Mouse (Mus musculus) erythroblast, adult 5-6 weeks (primary cell): Measurements from ENCODE around the gene Adssl1. TPM values are rescaled to one million over a fixed set of nuclear protein-coding genes. Genes with fewer than 3 reads are reported as not detected.
A peak's percentile ranks its signal among the peaks of the same experiment; 100 is the strongest.

Experiments used
- ATAC-seq: replicated peaks from 2 replicates; pipeline ENCODE4 v1.8.0; 2016; ENCODE audit warnings: moderate number of reproducible peaks, mild to moderate bottlenecking, moderate TSS enrichment, inconsistent platforms; ENCODE audit not compliant: poor library complexity, low FRiP score, severe bottlenecking
- total RNA-seq, 2 experiments: library from RNA; stranded (forward) in 1 of 2; stranded (reverse) in 1 of 2; fragments of 150-400 nt in 1 of 2; fragments of 200-764, 138-1000 nt in 1 of 2; gene quantifications; 2 replicates each; pipeline versions ENCODE4 v1.2.3 to v1.2.4; 2015 to 2017; ENCODE audit warnings: low replicate concordance in 2 of 2

Gene Adssl1
- total RNA-seq, 2 experiments from 2014 or later = 24.4 to 32.3 TPM

DNA sequence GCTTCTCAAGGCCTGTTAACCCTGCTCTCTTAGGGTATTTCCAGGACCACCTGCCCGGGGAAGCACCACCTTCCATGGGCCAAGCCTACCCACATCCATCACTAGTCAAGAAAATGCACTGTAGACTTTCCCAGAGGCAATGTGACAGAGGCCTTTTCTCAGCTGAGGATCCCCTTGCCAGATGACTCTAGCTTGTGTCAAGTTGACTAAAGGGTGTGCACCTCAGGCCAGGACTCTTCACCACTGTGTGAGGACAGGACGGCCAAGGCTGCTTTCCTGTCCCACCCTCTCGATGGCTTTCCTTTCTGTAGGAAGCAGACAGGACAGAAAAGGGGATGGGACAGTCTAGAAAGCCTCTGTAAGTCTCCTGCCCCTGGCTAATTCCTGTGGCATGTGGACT, 28.1 kb upstream of the Adssl1 start:
- no peak for ATAC-seq

DNA sequence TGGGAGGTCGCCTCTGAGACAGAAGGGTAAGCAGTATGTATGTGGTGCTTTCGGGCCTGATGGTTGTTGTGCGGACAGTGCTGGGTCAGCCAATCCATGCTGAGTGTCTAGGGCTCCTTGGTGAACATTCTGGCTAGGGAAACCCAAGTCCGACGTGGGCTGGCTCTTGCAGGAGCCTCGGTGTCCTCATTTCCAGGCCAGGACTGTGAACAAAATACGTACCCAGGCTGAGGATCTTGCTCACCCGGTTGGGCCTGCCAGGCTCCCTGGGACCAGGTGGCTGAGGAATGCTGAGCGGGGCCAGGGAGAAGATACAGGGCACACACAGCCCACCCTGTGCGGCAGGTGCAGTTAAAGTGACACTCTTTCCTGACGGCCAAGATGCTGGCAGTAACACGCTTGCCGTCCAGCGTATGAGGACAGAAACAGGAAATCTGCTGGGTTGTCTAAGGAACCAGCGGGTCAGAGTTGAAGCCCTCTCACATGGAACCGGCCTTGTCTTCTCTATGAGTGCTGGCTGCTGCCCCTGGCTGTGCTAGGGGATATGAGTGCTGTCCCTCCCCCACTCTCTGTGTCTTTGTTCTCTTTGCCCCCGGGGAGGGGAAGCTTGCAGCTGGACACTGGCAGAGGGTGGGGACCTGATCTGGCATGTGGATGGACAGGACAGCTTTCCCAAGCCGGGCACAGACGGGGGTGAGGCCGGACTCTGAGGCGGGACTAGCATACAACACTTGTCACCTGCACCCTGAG, 26.7 kb upstream of the Adssl1 start:
- no peak for ATAC-seq

DNA sequence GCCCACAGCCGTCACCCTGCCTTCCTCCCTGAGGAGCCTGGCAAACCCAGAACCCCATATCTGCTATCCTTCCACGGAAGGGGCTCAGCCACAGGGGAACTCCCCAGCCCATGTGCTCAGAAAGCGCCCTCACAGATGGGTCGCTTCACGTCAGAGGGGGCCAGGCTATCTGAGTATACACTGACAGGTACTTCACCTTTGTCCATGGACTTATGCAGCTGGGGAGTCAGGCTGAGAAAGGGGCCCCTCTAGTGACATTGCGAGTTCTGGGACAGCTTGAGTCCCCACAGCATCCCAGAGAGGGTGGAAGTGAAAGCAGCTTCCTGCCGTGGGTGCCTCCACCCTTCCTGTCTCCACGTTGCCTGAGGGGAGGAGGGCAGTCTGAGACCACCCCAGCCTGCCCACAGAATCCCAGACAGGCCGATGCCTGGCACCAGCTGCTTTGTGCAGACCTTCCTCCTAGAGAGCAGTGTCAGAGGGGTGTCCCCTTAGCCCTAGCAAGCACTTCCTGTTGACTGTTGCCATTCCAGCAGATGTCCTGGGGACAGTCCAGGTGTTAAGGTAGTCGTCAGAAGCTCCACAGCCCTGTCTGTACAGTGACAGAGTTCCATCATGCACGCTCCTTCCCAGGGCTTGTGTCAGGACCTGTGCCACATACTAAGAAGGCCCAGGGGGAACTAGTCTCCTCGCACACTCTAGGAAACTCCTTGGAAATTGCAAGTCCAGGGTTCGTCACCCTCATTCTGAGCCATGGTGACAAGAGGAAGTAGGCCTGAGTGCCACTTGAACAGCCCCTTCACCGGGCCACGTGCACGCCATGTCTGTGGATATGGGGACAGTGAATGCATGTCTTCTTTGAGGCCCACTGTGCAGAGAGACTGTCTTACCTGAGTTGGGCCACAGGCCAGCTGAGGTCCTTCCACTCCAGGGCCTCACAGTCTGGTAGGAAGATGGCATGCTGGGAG, 25.6 kb upstream of the Adssl1 start:
- ATAC-seq = no peak

DNA sequence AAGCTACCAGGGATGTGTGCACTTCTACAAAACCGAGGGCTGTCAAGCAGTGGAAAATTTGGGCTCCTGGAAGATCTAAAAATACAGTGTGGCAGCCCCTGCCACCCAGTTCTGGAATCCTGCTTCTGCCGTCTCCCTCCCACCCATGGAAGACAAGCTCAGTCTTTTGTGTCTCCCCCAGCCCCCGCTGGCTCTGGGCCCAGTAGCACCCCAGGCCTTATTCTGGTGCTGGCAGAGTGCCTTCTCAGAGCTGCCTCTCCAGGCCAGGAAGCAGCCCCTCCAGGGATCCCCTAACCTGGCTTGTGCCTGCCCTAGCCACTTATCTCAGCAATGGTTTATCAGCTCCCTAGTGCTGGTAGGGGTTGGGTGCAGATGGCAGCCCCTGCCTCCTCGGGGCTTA, 24.9 kb upstream of the Adssl1 start:
- no peak for ATAC-seq

DNA sequence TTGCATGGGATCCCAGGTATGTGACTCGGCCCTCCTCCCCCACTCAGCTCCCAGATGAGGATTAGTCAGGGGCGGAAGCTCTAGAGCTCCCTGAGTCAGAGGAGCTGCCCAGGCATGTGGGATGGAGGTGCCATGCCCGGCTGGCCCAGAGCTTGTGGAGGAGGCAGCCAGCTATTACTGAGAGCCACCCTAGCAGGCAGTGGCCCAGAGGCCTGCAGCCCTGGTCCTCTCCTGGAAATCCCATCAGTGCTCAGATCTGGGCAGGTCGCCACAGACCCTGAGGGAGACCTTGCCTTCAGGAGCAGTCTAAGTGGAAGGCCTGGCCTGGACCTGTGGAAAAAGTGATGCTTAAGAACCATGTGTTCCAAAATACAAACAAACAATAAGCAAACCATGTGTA, 24.2 kb upstream of the Adssl1 start:
- no peak for ATAC-seq

DNA sequence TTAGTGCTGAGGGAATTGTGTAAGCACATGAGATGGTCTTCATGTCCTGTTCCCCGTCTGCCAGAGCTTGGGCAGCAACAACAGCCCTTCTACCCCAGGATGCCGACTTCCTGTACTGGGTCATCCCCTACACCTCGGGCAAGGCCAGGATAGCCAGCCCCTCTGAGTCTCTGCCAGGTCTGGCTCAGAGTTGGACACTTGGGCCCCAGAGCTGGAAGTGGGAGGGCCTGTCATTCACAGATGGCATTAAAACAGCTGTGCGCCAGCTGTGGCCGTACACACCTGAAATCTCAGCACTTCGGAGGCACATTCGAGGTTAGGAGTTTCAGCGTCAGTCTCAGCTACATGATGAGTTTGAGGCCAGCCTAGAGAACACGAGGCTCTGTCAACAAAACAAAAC, 23.4 kb upstream of the Adssl1 start:
- ATAC-seq = no peak

DNA sequence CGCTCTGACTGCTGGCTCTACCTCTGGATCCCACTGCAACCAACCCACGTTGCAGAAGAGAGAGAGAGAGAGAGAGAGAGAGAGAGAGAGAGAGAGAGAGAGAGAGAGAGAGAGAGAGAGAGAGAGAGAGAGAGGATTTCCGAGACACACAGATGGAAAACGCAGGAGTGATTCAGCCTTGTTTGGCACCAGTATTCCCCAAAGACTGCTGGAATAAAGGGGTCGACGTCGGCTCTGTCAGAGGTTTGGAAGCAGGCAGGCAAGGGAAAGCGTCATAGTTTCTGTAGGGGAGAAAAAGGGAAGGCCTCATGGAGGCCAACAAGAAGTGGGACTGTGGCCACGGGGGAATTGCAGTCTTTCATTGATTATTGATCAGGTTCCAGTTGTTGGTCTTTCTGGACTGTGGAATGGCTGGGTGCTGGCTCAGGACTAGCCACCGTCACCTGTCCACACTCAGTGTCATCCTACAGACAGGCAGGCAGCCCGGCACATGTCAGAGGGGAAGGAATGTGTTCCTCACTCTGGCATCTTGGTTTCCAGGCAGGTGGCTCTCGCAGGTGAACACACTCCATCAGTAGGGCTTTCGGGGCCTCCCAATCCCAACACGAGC, 22.8 kb upstream of the Adssl1 start:
- ATAC-seq = no peak

DNA sequence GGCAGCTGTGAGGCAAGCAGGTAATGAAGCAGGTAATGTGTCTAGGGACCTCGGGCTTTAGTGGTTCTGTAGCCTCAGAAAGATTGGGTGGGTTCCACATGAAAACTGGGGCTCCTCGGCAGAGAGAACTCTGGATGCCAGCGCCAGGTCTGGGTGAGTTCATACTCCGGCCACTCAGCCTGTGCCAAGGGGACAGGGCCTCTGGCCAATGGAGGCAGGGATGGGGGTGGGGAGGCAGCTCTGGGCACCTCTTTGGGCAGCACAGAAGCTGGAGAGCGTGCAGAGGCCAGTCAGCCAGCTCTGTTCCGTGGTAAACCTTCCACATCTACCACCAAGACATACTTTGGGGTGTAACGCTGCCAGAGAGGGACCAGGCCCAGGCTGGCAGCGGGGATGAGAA, 22.2 kb upstream of the Adssl1 start:
- ATAC-seq = no peak

DNA sequence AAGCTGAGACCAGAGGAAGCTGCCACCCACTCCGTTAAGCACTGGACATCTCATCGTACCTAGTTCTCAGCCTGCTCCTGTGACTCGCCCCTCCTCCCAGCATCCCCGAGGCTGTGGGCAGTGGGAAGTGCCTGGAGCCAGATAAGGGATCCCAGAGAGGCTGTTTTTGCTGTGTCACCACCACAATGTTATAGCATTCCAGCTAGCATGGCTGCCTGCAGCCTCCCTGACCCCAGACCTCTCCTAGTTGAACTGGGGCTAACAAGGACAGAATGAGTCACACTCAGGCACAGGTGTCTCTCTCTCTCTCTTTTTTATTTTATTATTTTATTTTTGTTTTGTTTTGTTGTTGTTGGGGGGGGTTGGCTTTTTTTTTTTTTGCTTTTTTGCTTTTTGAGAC, 20.6 kb upstream of the Adssl1 start:
- ATAC-seq = no peak

DNA sequence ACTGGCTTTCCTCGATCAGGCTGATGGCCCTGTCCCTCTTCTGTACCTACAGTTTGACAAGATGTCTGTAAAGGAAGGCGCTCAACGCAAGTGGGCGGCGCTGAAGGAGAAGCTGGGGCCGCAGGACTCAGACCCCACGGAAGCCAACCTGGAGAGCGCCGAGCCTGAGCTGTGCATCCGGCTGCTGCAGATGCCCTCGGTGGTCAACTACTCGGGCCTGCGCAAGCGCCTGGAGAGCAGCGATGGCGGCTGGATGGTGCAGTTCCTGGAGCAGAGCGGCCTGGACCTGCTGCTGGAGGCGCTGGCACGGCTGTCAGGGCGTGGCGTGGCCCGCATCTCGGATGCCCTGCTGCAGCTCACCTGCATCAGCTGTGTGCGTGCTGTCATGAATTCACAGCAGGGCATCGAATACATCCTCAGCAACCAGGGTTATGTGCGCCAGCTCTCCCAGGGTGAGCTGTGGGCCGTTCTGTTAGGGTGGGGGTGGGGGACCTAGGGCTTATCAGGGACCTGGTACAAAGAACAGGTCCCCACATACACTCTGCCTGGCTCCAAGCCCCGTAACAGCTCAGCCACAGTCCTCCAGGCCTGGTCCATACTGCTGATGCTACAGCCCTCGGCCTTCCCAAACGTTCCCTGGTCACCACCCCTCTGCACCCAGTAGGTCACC, 19.8 kb upstream of the Adssl1 start:
- no peak for ATAC-seq

DNA sequence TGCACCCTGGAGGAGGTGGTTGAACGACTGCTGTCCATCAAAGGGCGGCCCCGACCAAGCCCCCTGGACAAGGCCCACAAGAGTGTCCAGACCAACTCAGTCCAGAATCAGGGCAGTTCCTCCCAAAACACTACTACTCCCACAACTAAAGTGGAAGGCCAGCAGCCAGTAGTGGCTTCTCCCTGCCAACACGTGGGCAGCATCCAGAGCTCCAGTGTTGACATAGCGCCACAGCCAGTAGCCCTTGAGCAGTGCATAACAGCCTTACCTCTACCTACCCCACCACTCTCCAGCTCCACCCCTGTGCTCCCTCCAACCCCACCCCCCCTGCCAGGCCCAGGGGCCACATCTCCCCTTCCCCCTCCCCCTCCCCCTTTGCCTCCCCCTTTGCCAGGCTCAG, 15.8 kb upstream of the Adssl1 start:
- no peak for ATAC-seq

DNA sequence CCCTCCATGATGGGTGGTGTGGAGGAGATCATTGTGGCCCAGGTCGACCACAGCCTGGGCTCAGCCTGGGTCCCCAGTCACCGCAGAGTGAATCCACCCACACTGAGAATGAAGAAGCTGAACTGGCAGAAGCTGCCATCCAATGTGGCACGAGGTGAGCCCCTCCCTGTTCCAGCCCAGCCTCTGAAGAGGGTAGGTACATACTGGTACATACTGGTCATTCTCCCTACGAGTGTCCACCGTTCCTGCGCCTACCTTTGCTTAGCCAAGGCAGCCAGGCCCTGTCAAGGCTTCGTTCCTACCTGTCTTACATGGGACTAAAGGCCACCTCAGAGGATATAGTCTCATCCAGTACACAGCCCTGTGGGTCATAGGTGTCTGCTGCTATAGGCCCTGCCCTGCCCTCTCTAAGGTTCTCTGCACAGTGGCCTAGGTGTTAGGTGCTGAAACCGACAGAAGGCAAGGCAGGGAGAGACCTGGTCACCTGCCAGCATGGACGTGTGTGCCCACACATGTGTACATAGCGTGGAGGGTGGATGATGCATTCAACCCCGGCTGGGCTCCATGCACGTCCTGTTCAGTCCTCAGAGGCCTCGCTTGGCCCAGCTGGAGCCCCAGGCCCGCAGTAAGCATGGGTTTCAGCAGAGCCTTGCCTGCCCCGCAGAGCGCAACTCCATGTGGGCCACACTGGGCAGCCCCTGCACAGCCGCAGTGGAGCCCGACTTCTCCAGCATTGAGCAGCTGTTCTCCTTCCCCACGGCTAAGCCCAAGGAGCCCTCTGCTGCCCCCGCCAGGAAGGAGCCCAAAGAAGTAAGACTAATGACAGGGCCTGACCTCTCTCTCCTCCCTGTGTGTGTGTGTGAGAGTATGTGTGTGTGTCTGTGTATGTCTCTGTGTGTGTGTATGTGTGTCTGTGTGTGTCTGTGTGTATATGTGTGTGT, 14.9 kb upstream of the Adssl1 start:
- no peak for ATAC-seq

DNA sequence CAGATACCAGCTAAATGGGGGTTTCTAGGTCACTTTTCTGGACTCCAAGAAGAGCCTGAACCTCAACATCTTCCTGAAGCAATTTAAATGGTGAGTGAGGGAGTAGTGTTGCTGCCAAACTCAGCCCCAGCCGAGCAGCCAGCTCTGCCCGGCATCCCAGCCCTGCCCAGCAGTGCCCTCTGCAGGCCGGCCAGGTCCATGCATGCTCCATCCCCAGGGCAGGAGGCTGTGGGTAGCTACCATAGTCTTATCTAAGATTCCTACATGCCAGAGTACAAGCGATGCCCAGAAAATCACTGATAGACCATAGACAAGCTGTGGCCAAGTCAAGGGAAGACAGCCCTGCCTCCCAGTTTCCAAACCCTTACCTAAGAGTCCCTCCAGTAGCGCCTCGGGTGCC, 14.1 kb upstream of the Adssl1 start:
- ATAC-seq = peak; percentile 53; the same call in 1 of the 2 replicates

DNA sequence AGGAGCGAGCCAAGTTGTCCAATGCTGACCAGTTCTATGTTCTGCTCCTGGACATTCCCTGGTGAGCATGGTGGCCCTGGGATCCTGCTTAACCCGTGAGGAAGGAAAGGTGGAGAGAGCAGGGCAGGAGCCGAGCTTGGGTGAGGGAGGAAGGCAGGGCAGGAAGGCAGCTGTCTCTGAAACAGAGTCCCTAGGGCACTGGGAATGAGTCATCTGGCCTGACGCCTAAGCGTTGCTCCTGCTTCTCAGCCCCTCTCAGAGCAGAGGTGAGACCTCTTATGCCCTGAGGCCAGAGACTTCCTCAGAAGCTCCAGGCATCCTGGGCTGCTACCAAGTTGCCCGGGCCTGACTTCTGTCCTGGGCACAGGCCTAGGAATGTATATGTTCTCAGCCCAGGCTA, 12.8 kb upstream of the Adssl1 start:
- ATAC-seq = no peak

DNA sequence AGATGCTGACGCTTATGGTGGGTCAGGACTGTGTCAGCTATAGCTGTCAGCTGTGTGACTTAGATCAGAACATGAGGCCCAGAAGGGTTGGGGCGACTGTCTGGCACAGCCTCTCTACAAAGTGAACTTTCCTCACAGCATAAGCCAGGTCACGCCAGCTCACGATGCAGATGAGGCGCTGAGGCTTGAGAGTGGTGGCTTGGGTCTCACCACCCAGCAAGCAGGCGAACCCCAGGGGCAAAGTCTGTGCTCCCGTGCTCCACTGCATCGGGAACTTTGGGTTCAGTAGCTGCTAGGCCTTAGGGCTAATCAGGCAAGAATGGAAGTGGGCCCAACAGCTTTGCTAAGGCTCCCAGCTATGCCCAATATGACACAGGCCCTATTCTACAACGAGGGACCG, 10.8 kb upstream of the Adssl1 start:
- ATAC-seq = no peak

DNA sequence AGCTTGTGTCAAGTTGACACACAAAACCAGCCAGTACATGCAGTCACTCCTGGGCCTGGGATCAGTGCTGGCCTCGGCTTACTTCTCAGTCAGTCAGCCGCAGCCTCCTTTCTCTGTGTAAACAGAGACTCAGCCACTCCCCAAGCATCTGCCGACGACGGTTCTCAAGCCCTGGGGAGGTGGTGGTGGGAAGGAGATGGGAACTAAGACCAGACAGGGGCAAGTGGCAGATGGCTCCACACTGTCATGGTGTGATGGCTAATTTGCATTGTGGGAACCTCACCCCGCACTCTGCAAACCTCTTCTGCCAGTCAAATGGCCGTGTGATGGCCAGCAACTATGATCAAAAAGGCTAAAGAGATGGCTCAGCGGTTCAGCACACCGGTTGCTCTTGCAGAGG, 3.2 kb upstream of the Adssl1 start:
- no peak for ATAC-seq

DNA sequence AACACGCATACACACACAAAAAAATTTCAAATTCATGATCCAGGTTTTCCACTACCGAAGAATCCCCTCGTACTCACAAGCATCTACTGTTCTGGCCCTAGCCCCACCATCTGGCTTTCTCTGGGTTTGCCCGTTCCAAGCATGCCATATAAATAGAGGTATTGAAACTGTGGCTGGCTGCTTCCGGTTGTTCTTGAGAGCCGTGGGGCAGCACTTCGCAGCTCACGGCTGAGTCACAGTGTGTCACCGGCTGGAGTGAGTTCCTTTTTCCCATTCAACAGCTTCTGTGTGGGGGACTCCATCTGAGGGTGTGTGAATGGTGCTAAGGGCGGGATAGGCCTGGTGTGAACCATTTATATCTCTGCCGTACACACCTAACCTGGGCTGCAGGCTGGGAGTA, 2.7 kb upstream of the Adssl1 start:
- ATAC-seq = no peak

DNA sequence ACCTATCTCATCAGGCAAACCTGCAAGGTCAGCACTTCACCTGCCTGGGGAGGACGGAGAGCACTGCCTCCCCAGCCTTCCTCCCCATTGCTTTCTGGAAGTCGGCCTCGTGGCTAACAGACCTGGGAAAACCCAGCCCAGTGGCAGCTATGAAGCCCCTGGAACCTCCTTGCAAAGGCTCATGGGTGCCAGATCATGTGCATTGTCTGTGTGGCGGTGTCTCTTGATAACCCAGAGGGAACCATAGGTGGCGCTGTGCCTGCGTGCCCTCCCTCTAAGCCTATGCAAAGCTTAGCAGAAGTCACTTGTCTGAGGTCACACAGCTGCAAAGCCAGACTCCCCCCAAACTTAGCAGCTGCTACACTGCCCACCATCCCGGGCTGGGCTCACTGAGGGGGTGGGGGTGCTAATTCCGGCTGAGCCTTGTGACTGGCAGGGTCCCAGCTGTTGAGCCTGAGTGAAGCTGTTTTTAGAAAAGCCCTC, 1.9 kb upstream of the Adssl1 start:
- no peak for ATAC-seq
